Mouse (Mus musculus) R1 (cell line): ENCODE measurements around the gene Mical3.

Experiments
- DNase-seq: peaks from one replicate; pipeline ENCODE4 v3.0.0-alpha.2; 2018; ENCODE audit warnings: low read depth, low spot score

Gene Mical3

GRCm38 (mm10) chr6:120970939-120971796, 159.6 kb downstream of the Mical3 start:
- DNase-seq: no peak

GRCm38 (mm10) chr6:120965814-120966213, 165.0 kb downstream of the Mical3 start:
- DNase-seq: no peak

GRCm38 (mm10) chr6:120964179-120964578, 166.6 kb downstream of the Mical3 start:
- DNase-seq: no peak

GRCm38 (mm10) chr6:120960338-120961030, 170.3 kb downstream of the Mical3 start:
- no peak for DNase-seq

GRCm38 (mm10) chr6:120957331-120957730, 173.5 kb downstream of the Mical3 start:
- DNase-seq: no peak

- DNase-seq: no peak
Observed at GRCm38 (mm10) chr6:120956259-120957161, 174.3 kb downstream of the Mical3 start.

GRCm38 (mm10) chr6:120955215-120955614, 175.6 kb downstream of the Mical3 start:
- DNase-seq: no peak

GRCm38 (mm10) chr6:120954241-120954640, 176.6 kb downstream of the Mical3 start:
- no peak for DNase-seq

GRCm38 (mm10) chr6:120952475-120952874, 178.3 kb downstream of the Mical3 start:
- no peak for DNase-seq

- DNase-seq: no peak
Observed at GRCm38 (mm10) chr6:120951311-120951710, 179.5 kb downstream of the Mical3 start.

- no peak for DNase-seq
Observed at GRCm38 (mm10) chr6:120945510-120945909, 185.3 kb downstream of the Mical3 start.

GRCm38 (mm10) chr6:120943964-120944363, 186.8 kb downstream of the Mical3 start:
- DNase-seq: no peak

GRCm38 (mm10) chr6:120943551-120943950, 187.2 kb downstream of the Mical3 start:
- no peak for DNase-seq

GRCm38 (mm10) chr6:120943079-120943478, 187.7 kb downstream of the Mical3 start:
- no peak for DNase-seq

GRCm38 (mm10) chr6:120941575-120941974, 189.2 kb downstream of the Mical3 start:
- no peak for DNase-seq

GRCm38 (mm10) chr6:120941084-120941481, 189.7 kb downstream of the Mical3 start:
- DNase-seq: no peak

- DNase-seq: no peak
Observed at GRCm38 (mm10) chr6:120940446-120941083, 190.2 kb downstream of the Mical3 start.

- no peak for DNase-seq
Observed at GRCm38 (mm10) chr6:120939783-120940182, 191.0 kb downstream of the Mical3 start.

- DNase-seq: no peak
Observed at GRCm38 (mm10) chr6:120938763-120939450, 191.9 kb downstream of the Mical3 start.

GRCm38 (mm10) chr6:120937999-120938608, 192.7 kb downstream of the Mical3 start:
- no peak for DNase-seq
